Mouse (Mus musculus) kidney, embryonic 15.5 days (tissue): ENCODE results near the gene Hcn2. TPM values are rescaled to one million over a fixed set of nuclear protein-coding genes. Genes with fewer than 3 reads are reported as not detected.
A peak's percentile ranks its signal among the peaks of the same experiment; 100 is the strongest.

ENCODE experiments used
- ATAC-seq: fragments of 200-750 bp; cut with Nextera tagmentation; replicated peaks from 2 replicates; pipeline ENCODE4 v1.8.0; 2017; ENCODE audit warnings: moderate TSS enrichment; ENCODE audit not compliant: low FRiP score
- H3K27ac ChIP-seq: fragments of 300-500 bp; sonication (generic); 2 replicates; pipeline ENCODE4 v1.5.1; 2015; ENCODE audit warnings: mild to moderate bottlenecking, inconsistent platforms
- H3K27me3 ChIP-seq: fragments of 300-500 bp; sonication (generic); 2 replicates; pipeline ENCODE4 v1.6.1; 2015; ENCODE audit warnings: inconsistent platforms
- H3K36me3 ChIP-seq: fragments of 300-500 bp; sonication (generic); 2 replicates; pipeline ENCODE4 v1.6.1; 2015; ENCODE audit warnings: inconsistent platforms
- H3K4me1 ChIP-seq: fragments of 300-500 bp; sonication (generic); 2 replicates; pipeline ENCODE4 v1.6.1; 2015; ENCODE audit warnings: inconsistent platforms
- H3K4me2 ChIP-seq: fragments of 300-500 bp; sonication (generic); 2 replicates; pipeline ENCODE4 v1.6.1; 2015; ENCODE audit warnings: moderate library complexity, mild to moderate bottlenecking, inconsistent platforms
- H3K4me3 ChIP-seq: fragments of 300-500 bp; sonication (generic); replicated peaks from 2 replicates; pipeline ENCODE4 v1.5.1; 2015; ENCODE audit warnings: mild to moderate bottlenecking, inconsistent platforms
- H3K9ac ChIP-seq: fragments of 300-500 bp; sonication (generic); 2 replicates; pipeline ENCODE4 v1.6.1; 2015; ENCODE audit warnings: mild to moderate bottlenecking, inconsistent platforms
- H3K9me3 ChIP-seq: fragments of 300-500 bp; sonication (generic); replicated peaks from 2 replicates; pipeline ENCODE4 v1.6.1; 2016; ENCODE audit warnings: inconsistent platforms
- WGBS: fragments of 180-500 bp; shearing (Covaris S2); methylation state at CpG from one replicate; pipeline ENCODE4 v1.1.7; 2015; ENCODE audit warnings: mixed read lengths; 5-methylcytosine and 5-hydroxymethylcytosine counted together
- polyA plus RNA-seq: library from polyadenylated mRNA; unstranded; fragments of >200 nt; fragmentation: Nextera tagmentation; extraction: Ambion mirVana; gene quantifications from 2 replicates; pipeline ENCODE4 v1.2.1, GENCODE M21; 2015

The Hcn2 gene
- polyA plus RNA-seq, 1 experiment from 2014 or later: 0.19 TPM

- H3K27me3 ChIP-seq: no peaks in the 10 kb centered on the region
- no peak overlapping the region for H3K4me2 ChIP-seq
- ATAC-seq: no peak
- WGBS: 91% methylated on average over 10 of the region's 10 CpGs
- no peak overlapping the region for H3K27ac ChIP-seq
- H3K9me3 ChIP-seq: peaks cover 39% of the 10 kb centered on the region
- H3K4me3 ChIP-seq: no peak overlapping the region
- no peak overlapping the region for H3K9ac ChIP-seq
- H3K4me1 ChIP-seq: peaks cover 7% of the 10 kb centered on the region; the same call in 1 of the 2 replicates
- H3K36me3 ChIP-seq: peaks cover 99% of the 10 kb centered on the region
Measured at GRCm38 (mm10) chr10:79738259-79738658, 21.8 kb downstream of the Hcn2 start.

GRCm38 (mm10) chr10:79739234-79739633 is 22.8 kb downstream of the Hcn2 start:
- no peak for ATAC-seq
- H3K4me2 ChIP-seq: no peak overlapping the region
- 97% methylated on average over 28 of the region's 28 CpGs for WGBS
- H3K9ac ChIP-seq: no peak overlapping the region
- peaks cover 39% of the 10 kb centered on the region for H3K9me3 ChIP-seq
- H3K27ac ChIP-seq: no peak overlapping the region
- H3K4me3 ChIP-seq: no peak overlapping the region
- H3K27me3 ChIP-seq: no peaks in the 10 kb centered on the region
- H3K4me1 ChIP-seq: peaks cover 7% of the 10 kb centered on the region; the same call in 1 of the 2 replicates
- H3K36me3 ChIP-seq: peaks cover 99% of the 10 kb centered on the region

- Histone ChIP-seq H3K4me2 (no peak overlapping the region), H3K4me1 (peaks cover 8% of the 10 kb centered on the region), H3K9me3 (peaks cover 39% of the 10 kb centered on the region), H3K4me3 (no peak overlapping the region), H3K36me3 (peaks cover 86% of the 10 kb centered on the region), H3K9ac (no peak overlapping the region), H3K27me3 (no peaks in the 10 kb centered on the region), H3K27ac (no peak overlapping the region)
- ATAC-seq: no peak
- WGBS: 76% methylated on average over 11 of the region's 11 CpGs
Measured at GRCm38 (mm10) chr10:79740863-79741262, 24.4 kb downstream of the Hcn2 start.

GRCm38 (mm10) chr10:79743161-79743560 is 26.7 kb downstream of the Hcn2 start:
- no peak overlapping the region for H3K4me3 ChIP-seq
- no peak overlapping the region for H3K4me2 ChIP-seq
- no peaks in the 10 kb centered on the region for H3K27me3 ChIP-seq
- H3K27ac ChIP-seq: no peak overlapping the region
- WGBS: 87% methylated on average over 11 of the region's 11 CpGs
- no peak for ATAC-seq
- no peak overlapping the region for H3K9ac ChIP-seq
- H3K4me1 ChIP-seq: peaks cover 13% of the 10 kb centered on the region
- H3K9me3 ChIP-seq: peaks cover 27% of the 10 kb centered on the region
- H3K36me3 ChIP-seq: peaks cover 63% of the 10 kb centered on the region

GRCm38 (mm10) chr10:79743650-79744365 is 27.4 kb downstream of the Hcn2 start:
- peaks cover 13% of the 10 kb centered on the region for H3K4me1 ChIP-seq
- H3K4me2 ChIP-seq: no peak overlapping the region
- H3K9ac ChIP-seq: no peak overlapping the region
- no peaks in the 10 kb centered on the region for H3K27me3 ChIP-seq
- H3K4me3 ChIP-seq: no peak overlapping the region
- H3K36me3 ChIP-seq: peaks cover 57% of the 10 kb centered on the region
- H3K9me3 ChIP-seq: peaks cover 20% of the 10 kb centered on the region
- WGBS: 95% methylated on average over 15 of the region's 15 CpGs
- no peak overlapping the region for H3K27ac ChIP-seq
- ATAC-seq: no peak

- Histone ChIP-seq H3K4me1 (peaks cover 13% of the 10 kb centered on the region), H3K36me3 (peaks cover 41% of the 10 kb centered on the region), H3K9me3 (peaks cover 4% of the 10 kb centered on the region; the same call in 1 of the 2 replicates), H3K27ac (no peak overlapping the region), H3K4me3 (peak overlapping the region; percentile 67), H3K4me2 (peak overlapping the region; percentile 61), H3K9ac (0 out of 2 replicates have a peak overlapping the region, but pooled peaks have one; percentile 21), H3K27me3 (no peaks in the 10 kb centered on the region)
- WGBS: 90% methylated on average over 3 of the region's 3 CpGs
- ATAC-seq: no peak
Measured at GRCm38 (mm10) chr10:79745411-79745810, 29.0 kb downstream of the Hcn2 start.

GRCm38 (mm10) chr10:79745898-79746773 is 29.7 kb downstream of the Hcn2 start, which contains the start of gene Polrmt:
Gene Polrmt (minus strand): TSS chr10:79746581.
- peak within 1 kb of the TSS; percentile 67 for H3K9ac ChIP-seq
- H3K36me3 ChIP-seq: peaks cover 34% of the 10 kb centered on the region
- H3K4me1 ChIP-seq: peaks cover 13% of the 10 kb centered on the region
- WGBS: 4% methylated on average over 38 of the region's 38 CpGs
- H3K27me3 ChIP-seq: no peaks in the 10 kb centered on the region
- peak within 1 kb of the TSS; percentile 67 for H3K4me3 ChIP-seq
- no peaks in the 10 kb centered on the region for H3K9me3 ChIP-seq
- peak; percentile 96 for ATAC-seq
- H3K27ac ChIP-seq: peak within 1 kb of the TSS; percentile 37; the same call in 1 of the 2 replicates
- peak within 1 kb of the TSS; percentile 61 for H3K4me2 ChIP-seq

GRCm38 (mm10) chr10:79746774-79747151 is 30.3 kb downstream of the Hcn2 start:
- Histone ChIP-seq H3K27ac (peak overlapping the region; percentile 37; the same call in 1 of the 2 replicates), H3K4me2 (peak overlapping the region; percentile 61), H3K4me1 (peaks cover 13% of the 10 kb centered on the region), H3K9ac (0 out of 2 replicates have a peak overlapping the region, but pooled peaks have one; percentile 21), H3K27me3 (no peaks in the 10 kb centered on the region), H3K9me3 (no peaks in the 10 kb centered on the region), H3K36me3 (peaks cover 27% of the 10 kb centered on the region), H3K4me3 (peak overlapping the region; percentile 67)
- peak; percentile 70 for ATAC-seq
- WGBS: 24% methylated on average over 6 of the region's 6 CpGs

GRCm38 (mm10) chr10:79748496-79748895 is 32.1 kb downstream of the Hcn2 start:
- H3K36me3 ChIP-seq: peaks cover 11% of the 10 kb centered on the region
- no peak for ATAC-seq
- H3K9ac ChIP-seq: no peak overlapping the region
- no peaks in the 10 kb centered on the region for H3K27me3 ChIP-seq
- peaks cover 13% of the 10 kb centered on the region for H3K4me1 ChIP-seq
- no peaks in the 10 kb centered on the region for H3K9me3 ChIP-seq
- no peak overlapping the region for H3K27ac ChIP-seq
- no peak overlapping the region for H3K4me3 ChIP-seq
- 73% methylated on average over 6 of the region's 6 CpGs for WGBS
- H3K4me2 ChIP-seq: no peak overlapping the region

GRCm38 (mm10) chr10:79754856-79755516 is 38.6 kb downstream of the Hcn2 start, which contains the start of gene Fgf22:
Gene Fgf22 (plus strand): TSS chr10:79755076.
- H3K27ac ChIP-seq: no peak within 1 kb of the TSS
- peak; percentile 91 for ATAC-seq
- H3K9ac ChIP-seq: peak within 1 kb of the TSS; percentile 17
- H3K9me3 ChIP-seq: no peaks in the 10 kb centered on the region
- peaks cover 10% of the 10 kb centered on the region; the same call in 1 of the 2 replicates for H3K4me1 ChIP-seq
- H3K4me3 ChIP-seq: peak within 1 kb of the TSS; percentile 36
- under 1% methylated on average over 36 of the region's 36 CpGs for WGBS
- H3K27me3 ChIP-seq: no peaks in the 10 kb centered on the region
- H3K36me3 ChIP-seq: peaks cover 41% of the 10 kb centered on the region
- peak within 1 kb of the TSS; percentile 76 for H3K4me2 ChIP-seq

GRCm38 (mm10) chr10:79755854-79756253 is 39.4 kb downstream of the Hcn2 start:
- Histone ChIP-seq H3K4me3 (no peak overlapping the region), H3K9me3 (no peaks in the 10 kb centered on the region), H3K9ac (no peak overlapping the region), H3K27ac (no peak overlapping the region), H3K27me3 (no peaks in the 10 kb centered on the region), H3K4me2 (no peak overlapping the region), H3K36me3 (peaks cover 50% of the 10 kb centered on the region), H3K4me1 (peaks cover 10% of the 10 kb centered on the region; the same call in 1 of the 2 replicates)
- ATAC-seq: no peak
- 81% methylated on average over 3 of the region's 3 CpGs for WGBS
